Mouse (Mus musculus) ES-Bruce4 (cell line): ENCODE measurements at regions not wholly inside any gene's neighbourhood (a gene's known extent, or its start where the extent isn't known, plus 50 kb on each side); places are given as distances from the start of the nearest gene placed in this dataset.

Experiments used
- EP300 ChIP-seq: IDR thresholded peaks from 2 replicates; pipeline ENCODE4 v1.6.1; 2011; ENCODE audit warnings: low read depth, low read length; ENCODE audit not compliant: insufficient read depth
- POLR2A ChIP-seq: IDR thresholded peaks from one replicate; pipeline ENCODE4 v1.8.1; 2011; ENCODE audit warnings: low read length; ENCODE audit not compliant: insufficient read depth

DNA sequence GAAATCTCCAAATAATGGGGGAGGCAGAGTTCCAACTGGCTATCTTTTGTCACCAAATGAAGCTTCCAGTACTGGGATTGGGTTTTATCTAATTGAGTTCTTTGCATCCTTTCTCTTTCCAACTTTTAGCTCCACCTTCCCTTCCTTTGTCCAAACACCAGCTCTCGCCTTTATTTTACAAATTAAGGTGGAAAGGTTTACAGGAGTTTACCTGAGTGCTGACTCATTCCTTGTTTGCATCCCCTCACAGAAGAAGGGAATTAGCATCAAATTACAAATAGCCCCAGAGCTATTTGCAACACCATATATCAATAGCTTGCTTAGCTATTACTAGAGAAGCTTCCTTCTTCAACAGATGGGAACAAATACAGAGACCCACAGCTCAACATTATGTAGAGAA is 287.9 kb upstream of the Fbxo33 start:
- TF ChIP-seq EP300 = no peak
- TF ChIP-seq POLR2A = no peak
